Mouse (Mus musculus) stomach, postnatal 0 days (tissue): ENCODE data around the gene Cog4.

Experiments used
- CTCF ChIP-seq: IDR thresholded peaks from 2 replicates; pipeline ENCODE4 v1.5.1; 2016; ENCODE audit warnings: antibody characterized with exemption, low read depth, mild to moderate bottlenecking, moderate library complexity
- EP300 ChIP-seq: optimal IDR thresholded peaks from 2 replicates; pipeline ENCODE3; 2016; ENCODE audit warnings: antibody characterized with exemption

GRCm38 (mm10) chr8:110928435-110928834, 82.0 kb downstream of the Cog4 start:
- no peak for TF ChIP-seq EP300
- no peak for TF ChIP-seq CTCF
